Mouse (Mus musculus): ENCODE measurements around the gene Gps2. TPM values are rescaled to one million over a fixed set of nuclear protein-coding genes. Genes with fewer than 3 reads are reported as not detected.
"Not testable (repeated sequence)": the region's sequence is repeated elsewhere in the genome, so short reads cannot be mapped to it uniquely, and the experiment has no call there.

Gps2 gene
- polyA plus RNA-seq, 1 experiment from 2014 or later: 89.0 TPM

- ATAC-seq (ENCODE audit: low FRiP score): no peak
- Histone ChIP-seq H3K9me3 (ENCODE audit: control insufficient read depth, low read length) (no peaks in the 10 kb centered on the region), H3K27me3 (ENCODE audit: control insufficient read depth, insufficient read depth, low read length) (no peaks in the 10 kb centered on the region), H3K27ac (ENCODE audit: low read depth, low read length) (no peak overlapping the region), H3K36me3 (ENCODE audit: control insufficient read depth, insufficient read depth, low read length) (peaks cover 34% of the 10 kb centered on the region), H3K4me1 (replicated peaks; ENCODE audit: control insufficient read depth, insufficient read depth, low read length) (peaks cover 11% of the 10 kb centered on the region), H3K4me3 (ENCODE audit: low read depth, low read length) (no peak overlapping the region), H3K4me2 (replicated peaks; ENCODE audit: low read depth, low read length) (no peak overlapping the region), H3K9ac (ENCODE audit: low read depth, low read length) (no peak overlapping the region)
- no peak for DNase-seq (ENCODE audit: low spot score)
- WGBS: 91% methylated on average over 17 of the region's 17 CpGs
Observed at GRCm38 (mm10) chr11:69910781-69911560, 2.7 kb upstream of the Gps2 start.

- Histone ChIP-seq H3K4me1 (replicated peaks; ENCODE audit: control insufficient read depth, insufficient read depth, low read length) (peaks cover 11% of the 10 kb centered on the region), H3K36me3 (ENCODE audit: control insufficient read depth, insufficient read depth, low read length) (peaks cover 35% of the 10 kb centered on the region), H3K4me3 (ENCODE audit: low read depth, low read length) (no peak overlapping the region), H3K27ac (ENCODE audit: low read depth, low read length) (no peak overlapping the region), H3K9ac (ENCODE audit: low read depth, low read length) (no peak overlapping the region), H3K4me2 (replicated peaks; ENCODE audit: low read depth, low read length) (no peak overlapping the region), H3K27me3 (ENCODE audit: control insufficient read depth, insufficient read depth, low read length) (no peaks in the 10 kb centered on the region), H3K9me3 (ENCODE audit: control insufficient read depth, low read length) (no peaks in the 10 kb centered on the region)
- DNase-seq (ENCODE audit: low spot score): no peak
- 92% methylated on average over 6 of the region's 6 CpGs for WGBS
- ATAC-seq (ENCODE audit: low FRiP score): no peak
Observed at GRCm38 (mm10) chr11:69911701-69912100, 2.0 kb upstream of the Gps2 start.

- Histone ChIP-seq H3K36me3 (ENCODE audit: control insufficient read depth, insufficient read depth, low read length) (peaks cover 37% of the 10 kb centered on the region), H3K4me2 (replicated peaks; ENCODE audit: low read depth, low read length) (peak overlapping the region; percentile 92), H3K4me1 (replicated peaks; ENCODE audit: control insufficient read depth, insufficient read depth, low read length) (peaks cover 11% of the 10 kb centered on the region), H3K27me3 (ENCODE audit: control insufficient read depth, insufficient read depth, low read length) (no peaks in the 10 kb centered on the region), H3K9me3 (ENCODE audit: control insufficient read depth, low read length) (no peaks in the 10 kb centered on the region), H3K27ac (ENCODE audit: low read depth, low read length) (0 out of 2 replicates have a peak overlapping the region, but pooled peaks have one; percentile 36), H3K9ac (ENCODE audit: low read depth, low read length) (peak overlapping the region; percentile 94), H3K4me3 (ENCODE audit: low read depth, low read length) (peak overlapping the region; percentile 91)
- no peak for ATAC-seq (ENCODE audit: low FRiP score)
- no peak for DNase-seq (ENCODE audit: low spot score)
- 78% methylated on average over 15 of the region's 15 CpGs for WGBS
Observed at GRCm38 (mm10) chr11:69912716-69913530, 765 bp upstream of the Gps2 start.

- H3K9me3 ChIP-seq (ENCODE audit: control insufficient read depth, low read length): no peaks in the 10 kb centered on the region
- peaks cover 13% of the 10 kb centered on the region for H3K4me1 ChIP-seq (replicated peaks; ENCODE audit: control insufficient read depth, insufficient read depth, low read length)
- 1% methylated on average over 17 of the region's 17 CpGs for WGBS
- DNase-seq (ENCODE audit: low spot score) (no peak), ATAC-seq (ENCODE audit: low FRiP score) (no peak)
- peak overlapping the region; percentile 84 for H3K27ac ChIP-seq (ENCODE audit: low read depth, low read length)
- H3K4me3 ChIP-seq (ENCODE audit: low read depth, low read length): peak overlapping the region; percentile 91
- H3K4me2 ChIP-seq (replicated peaks; ENCODE audit: low read depth, low read length): peak overlapping the region; percentile 92
- H3K9ac ChIP-seq (ENCODE audit: low read depth, low read length): peak overlapping the region; percentile 94
- H3K27me3 ChIP-seq (ENCODE audit: control insufficient read depth, insufficient read depth, low read length): no peaks in the 10 kb centered on the region
- peaks cover 35% of the 10 kb centered on the region for H3K36me3 ChIP-seq (ENCODE audit: control insufficient read depth, insufficient read depth, low read length)
Observed at GRCm38 (mm10) chr11:69914372-69914764, 680 bp downstream of the Gps2 start.

- DNase-seq (ENCODE audit: low spot score): no peak
- H3K4me3 ChIP-seq (ENCODE audit: low read depth, low read length): peak overlapping the region; percentile 91
- ATAC-seq (ENCODE audit: low FRiP score): no peak
- H3K4me2 ChIP-seq (replicated peaks; ENCODE audit: low read depth, low read length): peak overlapping the region; percentile 92
- H3K27me3 ChIP-seq (ENCODE audit: control insufficient read depth, insufficient read depth, low read length): no peaks in the 10 kb centered on the region
- H3K9me3 ChIP-seq (ENCODE audit: control insufficient read depth, low read length): no peaks in the 10 kb centered on the region
- WGBS: 42% methylated on average over 9 of the region's 9 CpGs
- peak overlapping the region; percentile 94; the same call in 1 of the 2 replicates for H3K9ac ChIP-seq (ENCODE audit: low read depth, low read length)
- peaks cover 34% of the 10 kb centered on the region for H3K36me3 ChIP-seq (ENCODE audit: control insufficient read depth, insufficient read depth, low read length)
- peaks cover 16% of the 10 kb centered on the region for H3K4me1 ChIP-seq (replicated peaks; ENCODE audit: control insufficient read depth, insufficient read depth, low read length)
- H3K27ac ChIP-seq (ENCODE audit: low read depth, low read length): no peak overlapping the region; the same call in 1 of the 2 replicates
Observed at GRCm38 (mm10) chr11:69914917-69915430, 1.3 kb downstream of the Gps2 start.

GRCm38 (mm10) chr11:69915667-69916627 is 2.3 kb downstream of the Gps2 start:
- no peak overlapping the region for H3K27ac ChIP-seq (ENCODE audit: low read depth, low read length)
- 56% methylated on average over 5 of the region's 5 CpGs for WGBS
- ATAC-seq (ENCODE audit: low FRiP score): no peak
- no peak overlapping the region for H3K9ac ChIP-seq (ENCODE audit: low read depth, low read length)
- no peaks in the 10 kb centered on the region for H3K9me3 ChIP-seq (ENCODE audit: control insufficient read depth, low read length)
- H3K27me3 ChIP-seq (ENCODE audit: control insufficient read depth, insufficient read depth, low read length): no peaks in the 10 kb centered on the region
- peak overlapping the region; percentile 8; the same call in 1 of the 2 replicates for H3K4me3 ChIP-seq (ENCODE audit: low read depth, low read length)
- H3K4me2 ChIP-seq (replicated peaks; ENCODE audit: low read depth, low read length): peak overlapping the region; percentile 7; the same call in 1 of the 2 replicates
- peaks cover 16% of the 10 kb centered on the region for H3K4me1 ChIP-seq (replicated peaks; ENCODE audit: control insufficient read depth, insufficient read depth, low read length)
- no peak for DNase-seq (ENCODE audit: low spot score)
- peaks cover 26% of the 10 kb centered on the region for H3K36me3 ChIP-seq (ENCODE audit: control insufficient read depth, insufficient read depth, low read length)

- H3K9me3 ChIP-seq (ENCODE audit: control insufficient read depth, low read length); H3K27me3 ChIP-seq (ENCODE audit: control insufficient read depth, insufficient read depth, low read length); ATAC-seq (ENCODE audit: low FRiP score); DNase-seq (ENCODE audit: low spot score); H3K9ac ChIP-seq (ENCODE audit: low read depth, low read length); H3K4me3 ChIP-seq (ENCODE audit: low read depth, low read length); H3K4me2 ChIP-seq (replicated peaks; ENCODE audit: low read depth, low read length); H3K27ac ChIP-seq (ENCODE audit: low read depth, low read length): not testable (repeated sequence)
- peaks cover 16% of the 10 kb centered on the region for H3K4me1 ChIP-seq (replicated peaks; ENCODE audit: control insufficient read depth, insufficient read depth, low read length)
- peaks cover 22% of the 10 kb centered on the region for H3K36me3 ChIP-seq (ENCODE audit: control insufficient read depth, insufficient read depth, low read length)
- 64% methylated on average over 7 of the region's 7 CpGs for WGBS
Observed at GRCm38 (mm10) chr11:69916652-69917378, 3.1 kb downstream of the Gps2 start.
